Mouse (Mus musculus) thymus, adult 2 months (tissue): ENCODE data around the gene Gucy2g.
"Not testable (repeated sequence)": the region's sequence is repeated elsewhere in the genome, so short reads cannot be mapped to it uniquely, and the experiment has no call there.

Experiments
- CTCF ChIP-seq: fragments of 200-500 bp; IDR thresholded peaks from 2 replicates; pipeline ENCODE4 v1.5.1; 2012; ENCODE audit warnings: mild to moderate bottlenecking, control low read depth, low read length, moderate library complexity, borderline replicate concordance; ENCODE audit not compliant: control insufficient read depth, poor library complexity, insufficient read depth; ENCODE audit errors: extremely low read depth
- POLR2A ChIP-seq: fragments of 200-500 bp; IDR thresholded peaks from 2 replicates; pipeline ENCODE4 v1.6.1; 2012; ENCODE audit warnings: mild to moderate bottlenecking, low read length, control low read depth, moderate library complexity; ENCODE audit not compliant: control insufficient read depth, poor library complexity, insufficient read depth; ENCODE audit errors: extremely low read depth

GRCm38 (mm10) chr19:55152274-55152673 is 88.8 kb downstream of the Gucy2g start:
- not testable (repeated sequence) for TF ChIP-seq POLR2A, CTCF
